Mouse (Mus musculus) CH12.LX (cell line): ENCODE results near the gene Srgap1. TPM values are rescaled to one million over a fixed set of nuclear protein-coding genes. Genes with fewer than 3 reads are reported as not detected.

Source experiments
- DNase-seq: peaks from one replicate; pipeline ENCODE4 v3.0.0-alpha.2; 2013; ENCODE audit errors: extremely low read depth
- H3K27ac ChIP-seq: 2 replicates; pipeline ENCODE4 v1.5.1; 2012; ENCODE audit warnings: low read depth, mild to moderate bottlenecking, control low read depth, moderate library complexity; ENCODE audit not compliant: insufficient read depth
- H3K27me3 ChIP-seq: replicated peaks from 2 replicates; pipeline ENCODE3; 2012; ENCODE audit warnings: inconsistent platforms
- H3K36me3 ChIP-seq, 2 experiments: replicated peaks in 1 of 2; 2 replicates each; pipeline versions ENCODE3 to v1.6.1; 2012; ENCODE audit warnings: inconsistent platforms in 1 of 2, low read length in 1 of 2, mild to moderate bottlenecking in 1 of 2, mixed read lengths in 1 of 2, moderate library complexity in 1 of 2; ENCODE audit not compliant: control insufficient read depth in 1 of 2, insufficient read depth in 1 of 2
- H3K4me1 ChIP-seq, 2 experiments: 2 replicates each; pipeline ENCODE4 v1.6.1; 2012; ENCODE audit warnings: inconsistent platforms in 1 of 2, moderate library complexity in 1 of 2; ENCODE audit not compliant: insufficient read depth in 2 of 2, control insufficient read depth in 1 of 2
- H3K4me2 ChIP-seq: 2 replicates; pipeline ENCODE4 v1.6.1; 2012; ENCODE audit warnings: low read depth, mild to moderate bottlenecking, control low read depth; ENCODE audit not compliant: poor library complexity, insufficient read depth, severe bottlenecking
- H3K4me3 ChIP-seq, 3 experiments: fragments of 150-350 bp in 1 of 3; sonication (generic) in 1 of 3; replicated peaks in 1 of 3; 2 replicates each; pipeline versions ENCODE3 to v1.5.1; 2011 to 2012; ENCODE audit warnings: low read depth in 2 of 3, low read length in 2 of 3, mild to moderate bottlenecking in 2 of 3, moderate library complexity in 2 of 3, control low read depth in 1 of 3, improper control_type of control experiment in 1 of 3, inconsistent platforms in 1 of 3, mixed read lengths in 1 of 3; ENCODE audit not compliant: poor library complexity in 1 of 3
- H3K79me2 ChIP-seq: replicated peaks from 2 replicates; pipeline ENCODE4 v1.6.1; 2012; ENCODE audit warnings: mild to moderate bottlenecking, moderate library complexity; ENCODE audit not compliant: control insufficient read depth, poor library complexity, insufficient read depth, severe bottlenecking; ENCODE audit errors: extremely low read depth
- H3K9ac ChIP-seq: 2 replicates; pipeline ENCODE4 v1.6.1; 2012; ENCODE audit warnings: low read depth, mild to moderate bottlenecking, control low read depth, moderate library complexity; ENCODE audit not compliant: insufficient read depth
- H3K9me3 ChIP-seq: replicated peaks from 2 replicates; pipeline ENCODE3; 2012; ENCODE audit warnings: low read length, inconsistent platforms, mixed read lengths
- CHD1 ChIP-seq: IDR thresholded peaks from 2 replicates; pipeline ENCODE4 v1.6.1; 2012; ENCODE audit warnings: low read depth, low read length, improper control_type of control experiment, inconsistent platforms
- CHD2 ChIP-seq: IDR thresholded peaks from 2 replicates; pipeline ENCODE4 v1.6.1; 2011; ENCODE audit warnings: low read length, improper control_type of control experiment
- E2F4 ChIP-seq: IDR thresholded peaks from 2 replicates; pipeline ENCODE4 v1.6.1; 2011; ENCODE audit warnings: low read depth, low read length, improper control_type of control experiment; ENCODE audit not compliant: insufficient replicate concordance
- EP300 ChIP-seq: IDR thresholded peaks from 2 replicates; pipeline ENCODE4 v1.6.1; 2011; ENCODE audit warnings: low read length, improper control_type of control experiment
- ETS1 ChIP-seq: conservative IDR thresholded peaks from 2 replicates; pipeline ENCODE4 v1.6.1; 2012; ENCODE audit warnings: low read depth, mild to moderate bottlenecking, inconsistent platforms, low read length, improper control_type of control experiment, moderate library complexity
- HCFC1 ChIP-seq: IDR thresholded peaks from 2 replicates; pipeline ENCODE4 v1.6.1; 2012; ENCODE audit warnings: low read depth, mild to moderate bottlenecking, inconsistent platforms, low read length, improper control_type of control experiment
- MAFK ChIP-seq: IDR thresholded peaks from 2 replicates; pipeline ENCODE4 v1.6.1; 2011; ENCODE audit warnings: low read length, improper control_type of control experiment; ENCODE audit not compliant: insufficient replicate concordance
- MAZ ChIP-seq: IDR thresholded peaks from 2 replicates; pipeline ENCODE4 v1.6.1; 2012; ENCODE audit warnings: low read depth, mild to moderate bottlenecking, inconsistent platforms, low read length, improper control_type of control experiment, moderate library complexity
- MEF2A ChIP-seq: IDR thresholded peaks from 2 replicates; pipeline ENCODE4 v1.6.1; 2014; ENCODE audit warnings: low read depth, mild to moderate bottlenecking, inconsistent platforms, low read length, improper control_type of control experiment, borderline replicate concordance
- MXI1 ChIP-seq: IDR thresholded peaks from 2 replicates; pipeline ENCODE4 v1.6.1; 2011; ENCODE audit warnings: mild to moderate bottlenecking, low read depth, low read length, improper control_type of control experiment
- MYC ChIP-seq: IDR thresholded peaks from 2 replicates; pipeline ENCODE4 v1.6.1; 2011; ENCODE audit warnings: low read depth, mild to moderate bottlenecking, improper control_type of control experiment, low read length
- PAX5 ChIP-seq: IDR thresholded peaks from 2 replicates; pipeline ENCODE4 v1.6.1; 2012; ENCODE audit warnings: low read length, inconsistent platforms, mixed read lengths
- POLR2A ChIP-seq: IDR thresholded peaks from 2 replicates; pipeline ENCODE4 v1.6.1; 2011; ENCODE audit warnings: low read depth, mild to moderate bottlenecking, improper control_type of control experiment, low read length
- RAD21 ChIP-seq: IDR thresholded peaks from 2 replicates; pipeline ENCODE4 v1.6.1; 2011; ENCODE audit warnings: low read depth, mild to moderate bottlenecking, low read length, improper control_type of control experiment, moderate library complexity
- RCOR1 ChIP-seq: conservative IDR thresholded peaks from 2 replicates; pipeline ENCODE4 v1.6.1; 2012; ENCODE audit warnings: low read depth, mild to moderate bottlenecking, inconsistent platforms, low read length, improper control_type of control experiment
- SMC3 ChIP-seq: IDR thresholded peaks from 2 replicates; pipeline ENCODE4 v1.6.1; 2011; ENCODE audit warnings: low read depth, low read length, improper control_type of control experiment
- TBP ChIP-seq: conservative IDR thresholded peaks from 2 replicates; pipeline ENCODE4 v1.6.1; 2011; ENCODE audit warnings: low read depth, low read length, improper control_type of control experiment
- TCF12 ChIP-seq: IDR thresholded peaks from 2 replicates; pipeline ENCODE4 v1.6.1; 2014; ENCODE audit warnings: low read depth, mild to moderate bottlenecking, inconsistent platforms, low read length, improper control_type of control experiment
- USF1 ChIP-seq: IDR thresholded peaks from 2 replicates; pipeline ENCODE4 v1.6.1; 2014; ENCODE audit warnings: low read depth, mild to moderate bottlenecking, inconsistent platforms, low read length, improper control_type of control experiment
- USF2 ChIP-seq: conservative IDR thresholded peaks from 2 replicates; pipeline ENCODE4 v1.6.1; 2011; ENCODE audit warnings: low read depth, low read length, improper control_type of control experiment
- ZKSCAN1 ChIP-seq: IDR thresholded peaks from 2 replicates; pipeline ENCODE4 v1.6.1; 2012; ENCODE audit warnings: low read depth, inconsistent platforms, low read length, improper control_type of control experiment, borderline replicate concordance
- ZMIZ1 ChIP-seq: IDR thresholded peaks from 2 replicates; pipeline ENCODE4 v1.6.1; 2012; ENCODE audit warnings: low read depth, mild to moderate bottlenecking, inconsistent platforms, low read length, improper control_type of control experiment
- dilution Hi-C: fragments of 300-500 bp; cut with MboI; formaldehyde crosslinking; loops from 2 replicates; pipeline ENCODE4 v1.14.3; 2020; ENCODE audit warnings: low sequenced_read_pairs; ENCODE audit not compliant: extremely low pct_unique_long_range_greater_than_20kb, extremely low pct_ligation_motif_present
- in situ Hi-C: fragments of 300-500 bp; cut with MboI; formaldehyde crosslinking; loops from 3 replicates; pipeline ENCODE4 v1.14.3; 2019; ENCODE audit warnings: low sequenced_read_pairs, low pct_ligation_motif_present, low pct_unique_long_range_greater_than_20kb, mixed read lengths
- polyA plus RNA-seq: library from polyadenylated mRNA; unstranded; fragments of >175 nt; gene quantifications from 2 replicates; pipeline ENCODE4 v1.2.1, GENCODE M21; 2012; ENCODE audit warnings: low read depth; ENCODE audit not compliant: insufficient read length
- total RNA-seq, 2 experiments: library from RNA; depleted of rRNA; stranded (reverse); fragments of 300-350 nt in 1 of 2; fragments of >200 nt in 1 of 2; gene quantifications; 2 replicates each; pipeline ENCODE4 v1.2.3; 2012 to 2014

Srgap1 gene
- total and polyA plus RNA-seq, 3 experiments: not detected

DNA sequence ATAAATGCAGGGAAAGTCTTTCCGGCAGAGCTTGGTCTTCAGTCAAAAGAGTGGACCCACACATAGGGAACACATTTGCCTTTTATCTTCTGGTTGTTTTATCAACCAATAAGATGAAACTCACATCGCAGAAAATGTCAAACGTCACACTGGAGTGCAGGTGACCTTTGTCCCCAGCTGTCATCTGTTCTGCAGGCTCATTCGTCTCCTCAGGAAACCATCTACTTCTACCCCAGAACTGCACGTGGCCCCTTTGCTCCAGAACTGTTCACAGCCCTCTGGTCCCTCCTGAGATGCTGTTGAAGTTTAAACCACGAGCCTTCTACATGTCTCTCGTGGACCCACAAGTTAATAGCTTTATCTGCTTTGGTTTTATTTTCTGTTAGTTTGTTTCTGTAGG, 168.3 kb downstream of the Srgap1 start:
- in situ Hi-C loops (no loop called here), dilution Hi-C loops (no loop called here)
- TF ChIP-seq MAZ: no peak
- no peak for TF ChIP-seq ETS1
- no peak for TF ChIP-seq MEF2A
- no peak for TF ChIP-seq HCFC1
- TF ChIP-seq RAD21: no peak
- TF ChIP-seq PAX5: no peak
- no peak for TF ChIP-seq TBP
- no peak for TF ChIP-seq E2F4
- TF ChIP-seq MXI1: no peak
- no peak for TF ChIP-seq SMC3
- no peak for TF ChIP-seq ZKSCAN1
- no peak for TF ChIP-seq POLR2A
- no peak for TF ChIP-seq TCF12
- no peak for TF ChIP-seq CHD1
- TF ChIP-seq USF1: no peak
- TF ChIP-seq EP300: no peak

DNA sequence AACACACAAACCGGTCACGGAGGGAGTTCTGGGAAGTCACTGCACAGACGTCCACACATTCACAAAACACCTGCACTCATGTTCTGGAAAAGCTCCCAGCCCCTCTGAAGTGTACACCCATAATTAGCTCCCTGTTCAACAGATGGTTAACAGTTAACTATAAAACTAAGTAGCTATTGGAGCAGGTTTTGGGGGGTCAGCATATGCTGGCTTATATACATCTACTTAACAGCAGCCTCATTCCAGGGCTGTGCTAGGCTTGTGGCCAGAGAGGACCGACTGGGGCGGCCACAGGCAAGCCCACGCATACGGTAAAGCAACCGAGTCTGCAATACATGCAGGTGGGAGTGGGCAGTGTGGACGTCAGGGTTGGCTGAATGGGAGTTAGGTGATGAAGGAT, 169.2 kb downstream of the Srgap1 start:
- no peak overlapping the region for H3K9ac ChIP-seq
- H3K36me3 ChIP-seq: no peaks in the 10 kb centered on the region
- H3K4me2 ChIP-seq: no peak overlapping the region
- DNase-seq: no peak
- H3K27me3 ChIP-seq: no peaks in the 10 kb centered on the region
- H3K27ac ChIP-seq: no peak overlapping the region
- H3K79me2 ChIP-seq: no peaks in the 10 kb centered on the region
- H3K9me3 ChIP-seq: no peaks in the 10 kb centered on the region
- no peak overlapping the region for H3K4me3 ChIP-seq
- in situ Hi-C loops: no loop called here
- peaks cover 0 to 21% of the 10 kb centered on the region in 2 experiments; a peak in 3 of 4 replicates for H3K4me1 ChIP-seq
- TF ChIP-seq USF2 (no peak), ZMIZ1 (no peak), MXI1 (no peak), MYC (no peak), CHD2 (no peak), PAX5 (no peak), RCOR1 (no peak), MAFK (no peak)
- dilution Hi-C loops: no loop called here

More for the DNA sequence above, 168.3 kb downstream of the Srgap1 start:
- Histone ChIP-seq H3K27me3 (no peaks in the 10 kb centered on the region), H3K4me2 (no peak overlapping the region), H3K9ac (no peak overlapping the region), H3K36me3 (no peaks in the 10 kb centered on the region), H3K9me3 (no peaks in the 10 kb centered on the region), H3K4me1 (peaks cover 0 to 18% of the 10 kb centered on the region in 2 experiments; a peak in 3 of 4 replicates), H3K79me2 (no peaks in the 10 kb centered on the region), H3K4me3 (no peak overlapping the region), H3K27ac (no peak overlapping the region)
- DNase-seq: no peak
